Mouse (Mus musculus): ENCODE data around the gene Slc6a21.

Gene Slc6a21

GRCm38 (mm10) chr7:45315182-45315701 is 37.9 kb downstream of the Slc6a21 start:
- no peak for DNase-seq (ENCODE audit: low spot score in 2 of 2)

DNA sequence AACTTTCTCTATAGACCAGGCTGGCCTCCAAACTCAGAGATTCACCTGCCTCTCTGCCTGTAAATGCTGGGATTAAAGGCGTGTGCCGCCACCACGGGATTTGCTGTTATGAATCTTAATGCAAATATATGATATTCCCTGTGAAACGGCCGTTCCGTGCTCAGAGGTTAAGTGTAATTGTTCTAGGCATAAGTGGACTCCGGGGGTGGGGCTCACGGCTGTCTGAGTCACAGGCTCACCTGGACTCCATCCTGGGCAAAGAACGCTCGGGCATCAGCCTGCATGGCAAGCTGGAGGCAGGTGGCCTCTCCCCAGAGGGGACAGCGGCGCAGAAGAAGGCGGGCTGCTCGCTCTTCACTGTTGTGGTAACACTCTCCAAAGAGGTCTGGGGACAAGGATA is 39.2 kb downstream of the Slc6a21 start:
- DNase-seq (ENCODE audit: low spot score in 2 of 2), result no peak

GRCm38 (mm10) chr7:45322245-45322644 is 44.9 kb downstream of the Slc6a21 start:
- no peak for DNase-seq (ENCODE audit: low spot score in 2 of 2)

GRCm38 (mm10) chr7:45323069-45323468 is 45.8 kb downstream of the Slc6a21 start:
- DNase-seq (ENCODE audit: low spot score in 2 of 2), result no peak

- no peak for DNase-seq (ENCODE audit: low spot score in 2 of 2)
Measured at GRCm38 (mm10) chr7:45325800-45326199, 48.5 kb downstream of the Slc6a21 start.

DNA sequence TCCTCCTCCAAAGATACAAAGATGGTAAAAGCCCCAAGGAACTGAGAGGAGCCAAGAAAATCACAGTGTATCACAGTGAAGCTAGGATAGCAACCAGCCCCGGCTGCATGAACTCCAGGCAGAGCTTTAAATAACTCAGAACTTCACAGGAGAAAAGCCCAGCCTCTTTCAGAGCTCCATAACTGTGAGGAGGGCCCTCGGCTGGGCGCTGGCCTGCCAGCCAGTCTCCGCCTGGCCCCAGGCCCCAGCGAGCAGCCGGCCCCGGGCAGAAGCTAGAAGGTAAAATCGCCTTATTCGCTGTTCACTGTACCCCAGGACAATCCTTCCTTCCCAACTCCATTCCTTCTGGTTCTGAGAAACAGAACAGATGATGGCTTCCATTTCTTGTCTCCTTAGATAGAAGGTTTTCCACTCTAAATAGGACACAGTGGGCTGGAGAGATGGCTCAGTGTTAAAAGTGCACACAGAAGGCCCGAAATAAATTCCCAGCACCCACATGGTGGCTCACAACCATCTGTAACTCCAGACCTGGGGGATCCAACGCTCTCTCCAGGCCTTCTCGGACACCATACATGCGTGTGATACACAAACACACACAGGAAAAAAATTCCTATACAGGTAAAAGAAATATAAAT is 51.6 kb downstream of the Slc6a21 start:
- no peak for DNase-seq (ENCODE audit: low spot score in 2 of 2)

- no peak for DNase-seq (ENCODE audit: low spot score in 2 of 2)
Measured at GRCm38 (mm10) chr7:45331502-45331901, 54.2 kb downstream of the Slc6a21 start.

GRCm38 (mm10) chr7:45332685-45333425 is 55.5 kb downstream of the Slc6a21 start:
- no peak for DNase-seq (ENCODE audit: low spot score in 2 of 2)

DNA sequence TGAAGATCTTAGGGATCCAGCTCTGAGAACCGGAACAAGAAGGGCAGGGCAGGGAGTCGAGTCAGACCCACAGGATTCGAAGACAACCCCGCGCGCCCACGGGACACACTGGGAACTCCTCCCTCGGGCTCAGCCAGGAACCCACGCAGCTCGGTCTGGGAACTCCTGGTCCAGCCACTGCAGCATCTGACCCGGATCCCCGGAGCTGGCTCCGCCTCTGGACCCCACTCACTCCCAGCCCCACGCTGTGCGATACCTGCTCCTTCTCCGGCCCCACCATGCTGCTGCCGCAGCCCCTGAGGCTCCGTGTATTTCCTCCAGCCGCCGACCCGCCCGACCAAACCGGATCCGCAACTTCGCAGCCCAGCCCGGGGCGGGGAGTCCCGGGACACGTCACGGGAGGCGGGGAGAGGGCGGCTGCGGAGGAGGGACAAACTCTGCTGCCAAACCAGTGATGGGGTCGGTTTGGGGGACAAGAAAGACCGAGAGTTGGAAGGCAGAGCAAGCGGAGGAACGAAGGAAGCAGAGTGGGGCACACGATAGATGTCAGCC is 56.2 kb downstream of the Slc6a21 start, which contains the start of gene Trpm4:
Gene Trpm4 (minus strand): TSS at position 350 of the 552 bp plus-strand sequence.
- DNase-seq (ENCODE audit: low spot score in 2 of 2), result peak; percentile 58 to 73

DNA sequence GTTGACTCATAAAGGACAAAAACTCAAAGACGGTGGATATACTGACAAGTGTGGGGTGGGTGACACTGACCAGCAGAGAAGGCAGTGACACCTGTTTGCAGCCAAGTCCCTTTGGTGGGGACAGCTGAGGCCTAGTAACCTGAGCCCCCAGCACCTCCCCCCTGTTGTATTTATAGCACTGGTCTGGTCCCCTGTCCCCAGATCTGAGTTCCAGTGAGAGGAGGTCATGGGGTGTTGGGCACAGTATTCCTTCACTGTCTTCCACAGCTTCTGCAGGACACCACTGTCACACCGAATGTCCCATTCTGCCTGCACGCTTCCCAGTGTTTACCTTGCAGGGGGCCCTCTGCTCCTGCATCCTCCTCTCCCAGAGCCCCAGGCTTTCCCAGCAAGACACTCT is 57.3 kb downstream of the Slc6a21 start:
- no peak for DNase-seq (ENCODE audit: low spot score in 2 of 2)

- DNase-seq (ENCODE audit: low spot score in 2 of 2), result no peak
Measured at GRCm38 (mm10) chr7:45335056-45335455, 57.7 kb downstream of the Slc6a21 start, which contains the start of gene Hrc. TSS of gene Hrc (plus strand) at chr7:45335290.

- no peak for DNase-seq (ENCODE audit: low spot score in 2 of 2)
Measured at GRCm38 (mm10) chr7:45336319-45336718, 59.0 kb downstream of the Slc6a21 start.

- no peak for DNase-seq (ENCODE audit: low spot score in 2 of 2)
Measured at GRCm38 (mm10) chr7:45337469-45337868, 60.2 kb downstream of the Slc6a21 start.

GRCm38 (mm10) chr7:45338161-45338911 is 61.0 kb downstream of the Slc6a21 start:
- DNase-seq (ENCODE audit: low spot score in 2 of 2), result no peak

Data from spleen, postnatal 14 days (tissue).